ENCODE assay signal across 8 mouse cellular contexts in genomic region chr5:120560616-120561311, GRCm38 (mm10). TPM values are rescaled to one million over a fixed set of nuclear protein-coding genes. Genes with fewer than 3 reads are reported as not detected.
DNase-seq lines count a peak whose midpoint lies in the region; ATAC-seq and TF ChIP-seq lines count a peak whose summit lies in the region.

No protein-coding gene starts in this region.

- peak; percentile 81 for DNase-seq in adrenal gland, postnatal 10 days
- DNase-seq in adrenal gland, postnatal 4 days (ENCODE audit: low spot score in 2 of 2): no peak
- peak; percentile 71 for DNase-seq in embryo, embryonic 10 days (ENCODE audit: low spot score)
- peak; percentile 38 for DNase-seq in gonadal fat pad, adult 2 months (ENCODE audit: low read depth)
- DNase-seq in intestine, embryonic 14.5 days (ENCODE audit: low spot score): peak; percentile 75
- DNase-seq in liver, adult 2 months (ENCODE audit: extremely low read depth, low read depth, low spot score): peak; percentile 91
- DNase-seq in midbrain, embryonic 14.5 days: peak; percentile 51
- peak; percentile 77 for DNase-seq in testis, postnatal 10 days (ENCODE audit: low spot score)

- H3K79me2 ChIP-seq in liver, adult 2 months (ENCODE audit: control insufficient read depth, insufficient read depth, low read length): peaks cover 9% of the 10 kb centered on the region; the same call in 1 of the 2 replicates

- H3K4me2 ChIP-seq in intestine, embryonic 14.5 days (ENCODE audit: low read length): peak overlapping the region; percentile 41
- H3K4me2 ChIP-seq in midbrain, embryonic 14.5 days (ENCODE audit: low read length): no peak overlapping the region

- H3K4me1 ChIP-seq in intestine, embryonic 14.5 days (replicated peaks; ENCODE audit: control insufficient read depth, insufficient read depth, low read length): peaks cover 52% of the 10 kb centered on the region
- H3K4me1 ChIP-seq in liver, adult 2 months (ENCODE audit: control insufficient read depth, insufficient read depth, low read length): peaks cover 34% of the 10 kb centered on the region
- peaks cover 37% of the 10 kb centered on the region for H3K4me1 ChIP-seq in midbrain, embryonic 14.5 days (ENCODE audit: control insufficient read depth, insufficient read depth, low read length)

- WGBS in intestine, embryonic 14.5 days: 4% methylated on average over 16 of the region's 16 CpGs
- 12% methylated on average over 16 of the region's 16 CpGs for WGBS in liver, adult 2 months
- WGBS in midbrain, embryonic 14.5 days: 19% methylated on average over 16 of the region's 16 CpGs

- no peaks in the 10 kb centered on the region for H3K27me3 ChIP-seq in intestine, embryonic 14.5 days (replicated peaks; ENCODE audit: control insufficient read depth, insufficient read depth, low read length)
- H3K27me3 ChIP-seq in liver, adult 2 months (ENCODE audit: control insufficient read depth, insufficient read depth, low read length): no peaks in the 10 kb centered on the region
- no peaks in the 10 kb centered on the region for H3K27me3 ChIP-seq in midbrain, embryonic 14.5 days (ENCODE audit: control insufficient read depth, insufficient read depth, low read length)

- TF ChIP-seq POLR2A in liver, adult 2 months (IDR thresholded peaks at IDR 0.05; ENCODE audit: extremely low read depth, insufficient read depth, low read length): no peak

- H3K27ac ChIP-seq in intestine, embryonic 14.5 days (ENCODE audit: low read depth): peak overlapping the region; percentile 64
- H3K27ac ChIP-seq in liver, adult 2 months (replicated peaks; ENCODE audit: insufficient read depth, low read depth, low read length): peak overlapping the region; percentile 76
- H3K27ac ChIP-seq in midbrain, embryonic 14.5 days (replicated peaks; ENCODE audit: low read depth, low read length): peak overlapping the region; percentile 57; the same call in 1 of the 2 replicates

- no peak for TF ChIP-seq CTCF in liver, adult 2 months (IDR thresholded peaks at IDR 0.05; ENCODE audit: low read depth, low read length)

- H3K9ac ChIP-seq in intestine, embryonic 14.5 days (ENCODE audit: low read length): peak overlapping the region; percentile 13; the same call in 1 of the 2 replicates
- peak overlapping the region; percentile 37; the same call in 1 of the 2 replicates for H3K9ac ChIP-seq in liver, adult 2 months (ENCODE audit: low read depth, low read length)
- no peak overlapping the region for H3K9ac ChIP-seq in midbrain, embryonic 14.5 days (replicated peaks; ENCODE audit: low read length)

- H3K9me3 ChIP-seq in intestine, embryonic 14.5 days (ENCODE audit: control insufficient read depth, low read length): no peaks in the 10 kb centered on the region
- no peaks in the 10 kb centered on the region for H3K9me3 ChIP-seq in midbrain, embryonic 14.5 days (ENCODE audit: control insufficient read depth, low read length)

- ATAC-seq in intestine, embryonic 14.5 days (replicated peaks; ENCODE audit: low FRiP score, low TSS enrichment, low read depth): peak; percentile 48
- peak; percentile 31; the same call in 1 of the 2 replicates for ATAC-seq in midbrain, embryonic 14.5 days (ENCODE audit: low FRiP score, low TSS enrichment)

- 0 out of 2 replicates have a peak overlapping the region, but pooled peaks have one; percentile 4 for H3K4me3 ChIP-seq in intestine, embryonic 14.5 days (ENCODE audit: low read depth, low read length)
- peak overlapping the region; percentile 54 for H3K4me3 ChIP-seq in liver, adult 2 months (ENCODE audit: insufficient read depth, low read depth, low read length)
- H3K4me3 ChIP-seq in midbrain, embryonic 14.5 days (replicated peaks; ENCODE audit: low read depth, low read length): no peak overlapping the region

- peaks cover 15% of the 10 kb centered on the region for H3K36me3 ChIP-seq in intestine, embryonic 14.5 days (ENCODE audit: control insufficient read depth, insufficient read depth, low read length)
- H3K36me3 ChIP-seq in liver, adult 2 months (ENCODE audit: control insufficient read depth, insufficient read depth, low read length): peaks cover 6% of the 10 kb centered on the region; the same call in 1 of the 2 replicates
- H3K36me3 ChIP-seq in midbrain, embryonic 14.5 days (ENCODE audit: control insufficient read depth, insufficient read depth, low read length): peaks cover 12% of the 10 kb centered on the region

RNA-seq across cellular contexts. Expression of gene Tpcn1, which starts 27.7 kb away (rescaled TPM):
- 10 to 100 TPM; 53.1 to 60.4 TPM for total RNA-seq in adrenal gland, postnatal 10 days (2021)
- 10 to 100 TPM; 47.5 to 49.5 TPM for total RNA-seq in adrenal gland, postnatal 4 days (2021)
- 68.0 and 79.0 TPM in 2 replicates for polyA plus RNA-seq in gonadal fat pad, adult 2 months (2012; rRNA removed)
- polyA plus RNA-seq in intestine, embryonic 14.5 days (2014; fragmentation: Nextera tagmentation; extraction: Ambion mirVana): 22.7 and 23.6 TPM in 2 replicates
- total RNA-seq in liver, adult 2 months (2014; rRNA removed): 7.6 and 11.5 TPM in 2 replicates
- 51.9 and 78.1 TPM in 2 replicates for polyA plus RNA-seq in liver, adult 2 months (2012; rRNA removed)
- polyA plus RNA-seq in midbrain, embryonic 14.5 days (2014; fragmentation: Nextera tagmentation; extraction: Ambion mirVana): 10.4 and 12.2 TPM in 2 replicates

RNA-seq across cellular contexts. Expression of gene Iqcd, which starts 28.1 kb away (rescaled TPM):
- total RNA-seq in adrenal gland, postnatal 10 days (2021): under 1 TPM; 0.42 to 0.51 TPM
- total RNA-seq in adrenal gland, postnatal 4 days (2021): 1 to 10 TPM; 1.2 to 1.5 TPM
- polyA plus RNA-seq in gonadal fat pad, adult 2 months (2012; rRNA removed): 2.3 and 3.1 TPM in 2 replicates
- polyA plus RNA-seq in intestine, embryonic 14.5 days (2014; fragmentation: Nextera tagmentation; extraction: Ambion mirVana): 0.24 and 0.48 TPM in 2 replicates
- 0.09 TPM in 1 of 2 replicates, not detected in the other for total RNA-seq in liver, adult 2 months (2014; rRNA removed)
- polyA plus RNA-seq in liver, adult 2 months (2012; rRNA removed): 0.15 and 0.22 TPM in 2 replicates
- 1.4 and 1.7 TPM in 2 replicates for polyA plus RNA-seq in midbrain, embryonic 14.5 days (2014; fragmentation: Nextera tagmentation; extraction: Ambion mirVana)

RNA-seq across cellular contexts. Expression of gene Slc8b1, which starts 49.8 kb away (rescaled TPM):
- 10 to 100 TPM; 35.2 to 39.3 TPM for total RNA-seq in adrenal gland, postnatal 10 days (2021)
- total RNA-seq in adrenal gland, postnatal 4 days (2021): 10 to 100 TPM; 29.6 to 31.7 TPM
- polyA plus RNA-seq in gonadal fat pad, adult 2 months (2012; rRNA removed): 24.0 and 30.7 TPM in 2 replicates
- 3.3 and 3.8 TPM in 2 replicates for polyA plus RNA-seq in intestine, embryonic 14.5 days (2014; fragmentation: Nextera tagmentation; extraction: Ambion mirVana)
- total RNA-seq in liver, adult 2 months (2014; rRNA removed): 40.6 and 78.9 TPM in 2 replicates
- 47.6 and 52.4 TPM in 2 replicates for polyA plus RNA-seq in liver, adult 2 months (2012; rRNA removed)
- polyA plus RNA-seq in midbrain, embryonic 14.5 days (2014; fragmentation: Nextera tagmentation; extraction: Ambion mirVana): 0.85 and 1.5 TPM in 2 replicates

RNA-seq across cellular contexts. Expression of gene Rita1, which starts 51.6 kb away (rescaled TPM):
- total RNA-seq in adrenal gland, postnatal 10 days (2021): 10 to 100 TPM; 12.9 to 17.4 TPM
- 10 to 100 TPM; 11.8 to 13.5 TPM for total RNA-seq in adrenal gland, postnatal 4 days (2021)
- polyA plus RNA-seq in gonadal fat pad, adult 2 months (2012; rRNA removed): 15.6 and 17.8 TPM in 2 replicates
- polyA plus RNA-seq in intestine, embryonic 14.5 days (2014; fragmentation: Nextera tagmentation; extraction: Ambion mirVana): 8.1 and 9.4 TPM in 2 replicates
- 4.4 and 5.9 TPM in 2 replicates for total RNA-seq in liver, adult 2 months (2014; rRNA removed)
- polyA plus RNA-seq in liver, adult 2 months (2012; rRNA removed): 9.1 and 10.5 TPM in 2 replicates
- 20.6 and 25.5 TPM in 2 replicates for polyA plus RNA-seq in midbrain, embryonic 14.5 days (2014; fragmentation: Nextera tagmentation; extraction: Ambion mirVana)

RNA-seq across cellular contexts. Expression of gene Ddx54, which starts 51.8 kb away (rescaled TPM):
- total RNA-seq in adrenal gland, postnatal 10 days (2021): 10 to 100 TPM; 36.0 to 36.1 TPM
- total RNA-seq in adrenal gland, postnatal 4 days (2021): 10 to 100 TPM; 47.6 to 51.4 TPM
- 34.2 and 37.0 TPM in 2 replicates for polyA plus RNA-seq in gonadal fat pad, adult 2 months (2012; rRNA removed)
- polyA plus RNA-seq in intestine, embryonic 14.5 days (2014; fragmentation: Nextera tagmentation; extraction: Ambion mirVana): 39.3 and 41.0 TPM in 2 replicates
- total RNA-seq in liver, adult 2 months (2014; rRNA removed): 15.2 and 19.8 TPM in 2 replicates
- 24.2 and 24.6 TPM in 2 replicates for polyA plus RNA-seq in liver, adult 2 months (2012; rRNA removed)
- 29.4 and 31.9 TPM in 2 replicates for polyA plus RNA-seq in midbrain, embryonic 14.5 days (2014; fragmentation: Nextera tagmentation; extraction: Ambion mirVana)

Comparison
In these comparisons a context has a peak if more than half of its experiments do, and no peak if none do; other contexts are left out.
1. DNase-seq: peak in adrenal gland, postnatal 10 days (single experiment), embryo, embryonic 10 days (single experiment), gonadal fat pad, adult 2 months (single experiment), intestine, embryonic 14.5 days (single experiment), liver, adult 2 months (single experiment), midbrain, embryonic 14.5 days (single experiment) and testis, postnatal 10 days (single experiment); none in adrenal gland, postnatal 4 days (0 of 2).
2. Peak in every context shown above with its lines, with median percentiles within 50 percentile points of each other: H3K27ac ChIP-seq.